Mouse (Mus musculus): ENCODE measurements at regions not wholly inside any gene's neighbourhood (a gene's known extent, or its start where the extent isn't known, plus 50 kb on each side); places are given as distances from the start of the nearest gene placed in this dataset.

- TF ChIP-seq POLR2A (IDR thresholded peaks at IDR 0.05; ENCODE audit: borderline replicate concordance, extremely low read depth, low read depth, low read length) = no peak
- TF ChIP-seq CTCF (IDR thresholded peaks at IDR 0.05; ENCODE audit: insufficient read depth, low read length) = no peak
These were observed 214.5 kb upstream of the Gpc5 start for GRCm38 (mm10) chr14:114877477-114877876.
